Mouse (Mus musculus) midbrain, postnatal 0 days (tissue): ENCODE measurements around the gene Gramd1b. TPM values are rescaled to one million over a fixed set of nuclear protein-coding genes. Genes with fewer than 3 reads are reported as not detected.

Experiments used
- ATAC-seq: fragments of 200-750 bp; cut with Nextera tagmentation; 2 replicates; pipeline ENCODE4 v1.8.0; 2017; ENCODE audit warnings: moderate number of reproducible peaks, mild to moderate bottlenecking, moderate TSS enrichment, moderate library complexity; ENCODE audit not compliant: low FRiP score
- DNase-seq: peaks from one replicate; pipeline ENCODE4 v3.0.0-alpha.2; 2015; ENCODE audit warnings: low spot score
- H3K27ac ChIP-seq: fragments of 300-500 bp; sonication (generic); 2 replicates; pipeline ENCODE4 v1.5.1; 2014; ENCODE audit warnings: low read depth, mild to moderate bottlenecking, low read length, mixed read lengths
- H3K27me3 ChIP-seq: fragments of 300-500 bp; sonication (generic); 2 replicates; pipeline ENCODE4 v1.6.1; 2014; ENCODE audit warnings: low read length, control low read depth, mixed read lengths; ENCODE audit not compliant: insufficient read depth
- H3K36me3 ChIP-seq: fragments of 300-500 bp; sonication (generic); 2 replicates; pipeline ENCODE4 v1.6.1; 2014; ENCODE audit warnings: low read length, control low read depth, mixed read lengths; ENCODE audit not compliant: insufficient read depth
- H3K4me1 ChIP-seq: fragments of 300-500 bp; sonication (generic); 2 replicates; pipeline ENCODE4 v1.6.1; 2014; ENCODE audit warnings: mild to moderate bottlenecking, control low read depth, antibody characterized with exemption, low read length, mixed read lengths; ENCODE audit not compliant: insufficient read depth
- H3K4me2 ChIP-seq: fragments of 300-500 bp; sonication (generic); 2 replicates; pipeline ENCODE4 v1.6.1; 2014; ENCODE audit warnings: low read depth, mild to moderate bottlenecking, low read length, mixed read lengths; ENCODE audit not compliant: poor library complexity, severe bottlenecking
- H3K4me3 ChIP-seq: fragments of 300-500 bp; sonication (generic); 2 replicates; pipeline ENCODE4 v1.5.1; 2014; ENCODE audit warnings: low read depth, mild to moderate bottlenecking, low read length, moderate library complexity
- H3K9ac ChIP-seq: fragments of 300-500 bp; sonication (generic); replicated peaks from 2 replicates; pipeline ENCODE4 v1.6.1; 2014; ENCODE audit warnings: mild to moderate bottlenecking, low read length, moderate library complexity, mixed read lengths; ENCODE audit not compliant: poor library complexity, severe bottlenecking
- H3K9me3 ChIP-seq: fragments of 300-500 bp; sonication (generic); 2 replicates; pipeline ENCODE4 v1.6.1; 2016; ENCODE audit warnings: low read length, control low read depth
- CTCF ChIP-seq: IDR thresholded peaks from 2 replicates; pipeline ENCODE4 v1.5.1; 2016; ENCODE audit warnings: antibody characterized with exemption, mild to moderate bottlenecking
- WGBS: fragments of 180-500 bp; shearing (Covaris S2); extraction: QIAGEN DNeasy Blood & Tissue Kit; methylation state at CpG from one replicate; pipeline ENCODE4 v1.1.7; 2014; 5-methylcytosine and 5-hydroxymethylcytosine counted together
- polyA plus RNA-seq: library from polyadenylated mRNA; unstranded; fragments of >200 nt; fragmentation: Nextera tagmentation; extraction: Ambion mirVana; gene quantifications from 2 replicates; pipeline ENCODE4 v1.2.1, GENCODE M21; 2015
- total RNA-seq: library from RNA; depleted of rRNA; stranded (reverse); fragments of >200 nt; gene quantifications from 2 replicates; pipeline ENCODE4 v1.2.3, GENCODE M21; 2014

The Gramd1b gene
- total and polyA plus RNA-seq, 2 experiments from 2014 or later: 19.1 to 48.3 TPM

- H3K4me2 ChIP-seq: peak overlapping the region; percentile 18; the same call in 1 of the 2 replicates
- no peak overlapping the region for H3K4me3 ChIP-seq
- H3K36me3 ChIP-seq: no peaks in the 10 kb centered on the region
- no peaks in the 10 kb centered on the region for H3K27me3 ChIP-seq
- peaks cover 1% of the 10 kb centered on the region; the same call in 1 of the 2 replicates for H3K4me1 ChIP-seq
- no peaks in the 10 kb centered on the region for H3K9me3 ChIP-seq
- DNase-seq (peak; percentile 83), ATAC-seq (peak; percentile 86)
- peak overlapping the region; percentile 62 for H3K27ac ChIP-seq
- no peak for TF ChIP-seq CTCF
- WGBS: 14% methylated on average over 15 of the region's 15 CpGs
- H3K9ac ChIP-seq: 0 out of 2 replicates have a peak overlapping the region, but pooled peaks have one; percentile 8
These were observed 149.5 kb downstream of the Gramd1b start for GRCm38 (mm10) chr9:40381416-40382411.

GRCm38 (mm10) chr9:40376711-40377410 lies 154.3 kb downstream of the Gramd1b start:
- H3K36me3 ChIP-seq: no peaks in the 10 kb centered on the region
- H3K9ac ChIP-seq: peak overlapping the region; percentile 66
- H3K9me3 ChIP-seq: no peaks in the 10 kb centered on the region
- peak overlapping the region; percentile 72 for H3K4me2 ChIP-seq
- H3K27me3 ChIP-seq: no peaks in the 10 kb centered on the region
- H3K27ac ChIP-seq: 0 out of 2 replicates have a peak overlapping the region, but pooled peaks have one; percentile 3
- WGBS: 65% methylated on average over 9 of the region's 9 CpGs
- DNase-seq: no peak
- no peak for TF ChIP-seq CTCF
- H3K4me1 ChIP-seq: peaks cover 12% of the 10 kb centered on the region; the same call in 1 of the 2 replicates
- peak overlapping the region; percentile 42 for H3K4me3 ChIP-seq
- peak; percentile 12; the same call in 1 of the 2 replicates for ATAC-seq

GRCm38 (mm10) chr9:40376139-40376541 lies 155.0 kb downstream of the Gramd1b start:
- Histone ChIP-seq H3K4me2 (peak overlapping the region; percentile 72), H3K9ac (peak overlapping the region; percentile 66), H3K27ac (0 out of 2 replicates have a peak overlapping the region, but pooled peaks have one; percentile 3), H3K9me3 (no peaks in the 10 kb centered on the region), H3K27me3 (no peaks in the 10 kb centered on the region), H3K4me3 (peak overlapping the region; percentile 42), H3K36me3 (no peaks in the 10 kb centered on the region), H3K4me1 (peaks cover 12% of the 10 kb centered on the region; the same call in 1 of the 2 replicates)
- peak; percentile 77 for ATAC-seq
- WGBS: under 1% methylated on average over 11 of the region's 11 CpGs
- DNase-seq: peak; percentile 79
- peak; percentile 62 for TF ChIP-seq CTCF

- Histone ChIP-seq H3K9ac (peak overlapping the region; percentile 66), H3K27ac (no peak overlapping the region), H3K4me3 (peak overlapping the region; percentile 42), H3K36me3 (no peaks in the 10 kb centered on the region), H3K27me3 (no peaks in the 10 kb centered on the region), H3K9me3 (no peaks in the 10 kb centered on the region), H3K4me1 (peaks cover 12% of the 10 kb centered on the region; the same call in 1 of the 2 replicates), H3K4me2 (peak overlapping the region; percentile 72)
- DNase-seq: no peak
- WGBS: 49% methylated on average over 6 of the region's 6 CpGs
- ATAC-seq: 0 out of 2 replicates have a peak, but pooled peaks have one; percentile 2
- no peak for TF ChIP-seq CTCF
These were observed 155.7 kb downstream of the Gramd1b start for GRCm38 (mm10) chr9:40375518-40375917.

GRCm38 (mm10) chr9:40374992-40375391 lies 156.2 kb downstream of the Gramd1b start:
- Histone ChIP-seq H3K4me2 (peak overlapping the region; percentile 72), H3K9me3 (no peaks in the 10 kb centered on the region), H3K27ac (no peak overlapping the region), H3K4me1 (peaks cover 12% of the 10 kb centered on the region; the same call in 1 of the 2 replicates), H3K36me3 (no peaks in the 10 kb centered on the region), H3K4me3 (peak overlapping the region; percentile 42; the same call in 1 of the 2 replicates), H3K27me3 (no peaks in the 10 kb centered on the region), H3K9ac (0 out of 2 replicates have a peak overlapping the region, but pooled peaks have one; percentile 66)
- DNase-seq (no peak), ATAC-seq (no peak)
- TF ChIP-seq CTCF: no peak
- 32% methylated on average over 2 of the region's 5 CpGs for WGBS
